Mouse (Mus musculus) forebrain, embryonic 12.5 days (tissue): ENCODE measurements around the gene Olfr112. TPM values are rescaled to one million over a fixed set of nuclear protein-coding genes. Genes with fewer than 3 reads are reported as not detected.

ENCODE experiments used
- polyA plus RNA-seq: library from polyadenylated mRNA; unstranded; fragments of >200 nt; fragmentation: Nextera tagmentation; extraction: Ambion mirVana; gene quantifications from 2 replicates; pipeline ENCODE4 v1.2.1, GENCODE M21; 2016

The Olfr112 gene
- polyA plus RNA-seq, 1 experiment from 2014 or later, result not detected

Other genes with a start within 250 kb of the Olfr112 start
- gene Olfr103, start 229.8 kb downstream of the Olfr112 start, polyA plus RNA-seq, result not detected in 2 replicates
- not detected in 2 replicates for gene Olfr104-ps, start 209.9 kb downstream of the Olfr112 start, polyA plus RNA-seq
- gene Olfr105-ps, start 190.4 kb downstream of the Olfr112 start, polyA plus RNA-seq, result not detected in 2 replicates
- not detected in 2 replicates for gene Olfr106-ps, start 179.1 kb downstream of the Olfr112 start, polyA plus RNA-seq
- not detected in 2 replicates for gene Olfr107, start 170.2 kb downstream of the Olfr112 start, polyA plus RNA-seq
- not detected in 2 replicates for gene Olfr108, start 124.0 kb downstream of the Olfr112 start, polyA plus RNA-seq
- not detected in 2 replicates for gene Olfr109, start 110.5 kb downstream of the Olfr112 start, polyA plus RNA-seq
- gene H2-M2, start 85.9 kb downstream of the Olfr112 start, polyA plus RNA-seq, result not detected in 2 replicates
- gene Olfr110, start 77.0 kb downstream of the Olfr112 start, polyA plus RNA-seq, result not detected in 2 replicates
- not detected in 2 replicates for gene Olfr111, start 61.4 kb downstream of the Olfr112 start, polyA plus RNA-seq
- not detected in 2 replicates for gene Olfr113, start 8.2 kb upstream of the Olfr112 start, polyA plus RNA-seq
- not detected in 2 replicates for gene Olfr114, start 23.3 kb upstream of the Olfr112 start, polyA plus RNA-seq
- not detected in 2 replicates for gene Olfr115, start 57.7 kb upstream of the Olfr112 start, polyA plus RNA-seq
- gene Olfr116, start 57.7 kb upstream of the Olfr112 start, polyA plus RNA-seq, result not detected in 2 replicates
- gene Olfr117, start 94.3 kb upstream of the Olfr112 start, polyA plus RNA-seq, result not detected in 2 replicates
- gene Olfr118, start 97.5 kb upstream of the Olfr112 start, polyA plus RNA-seq, result not detected in 2 replicates
- gene Olfr119, start 127.1 kb upstream of the Olfr112 start, polyA plus RNA-seq, result not detected in 2 replicates
- not detected in 2 replicates for gene Olfr120, start 152.4 kb upstream of the Olfr112 start, polyA plus RNA-seq
- gene Olfr121, start 179.4 kb upstream of the Olfr112 start, polyA plus RNA-seq, result not detected in 2 replicates
- gene Olfr122, start 199.2 kb upstream of the Olfr112 start, polyA plus RNA-seq, result not detected in 2 replicates
- gene Olfr123, start 224.1 kb upstream of the Olfr112 start, polyA plus RNA-seq, result not detected in 2 replicates
- gene Olfr124, start 230.4 kb upstream of the Olfr112 start, polyA plus RNA-seq, result not detected in 2 replicates